Mouse (Mus musculus) brain, embryonic 14.5 days (tissue): ENCODE data around the gene Kcnip1.

Experiments used
- CTCF ChIP-seq: fragments of 200-500 bp; IDR thresholded peaks from 2 replicates; pipeline ENCODE4 v1.5.1; 2012; ENCODE audit warnings: inconsistent platforms, mild to moderate bottlenecking, moderate library complexity, borderline replicate concordance; ENCODE audit not compliant: insufficient read depth, insufficient read length; ENCODE audit errors: extremely low read depth
- POLR2A ChIP-seq: fragments of 200-500 bp; IDR thresholded peaks from 2 replicates; pipeline ENCODE4 v1.6.1; 2012; ENCODE audit warnings: mild to moderate bottlenecking, inconsistent platforms, borderline replicate concordance; ENCODE audit not compliant: poor library complexity, insufficient read depth, insufficient read length, severe bottlenecking; ENCODE audit errors: extremely low read depth

- TF ChIP-seq CTCF (no peak), POLR2A (no peak)
Measured at GRCm38 (mm10) chr11:33690181-33690580, 302.8 kb downstream of the Kcnip1 start.
